Mouse (Mus musculus) cerebellum, adult 11-12 months (tissue): Measurements from ENCODE around the gene Arhgef17.

Experiments
- DNase-seq: peaks from one replicate; pipeline ENCODE4 v3.0.0; 2022

Gene Arhgef17

DNA sequence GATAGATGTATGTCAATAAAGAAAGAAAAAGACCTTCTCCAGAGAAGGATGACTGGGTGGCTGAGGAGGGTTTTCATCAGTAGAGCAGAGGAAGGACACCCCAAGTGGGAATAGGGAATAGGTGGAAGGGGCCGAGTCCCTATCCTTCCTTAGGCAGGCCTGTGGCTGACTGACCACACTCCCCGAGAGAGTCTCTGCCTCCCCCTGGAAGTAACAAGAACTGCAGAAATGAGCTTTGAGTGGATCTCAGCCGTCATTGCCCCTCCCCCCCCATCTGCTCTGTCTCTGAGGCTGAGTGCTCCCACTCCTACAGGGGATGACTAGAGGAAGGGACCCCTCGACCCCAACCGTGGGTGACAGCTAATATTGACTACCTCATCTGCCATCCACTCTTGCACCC, 9.3 kb upstream of the Arhgef17 start:
- DNase-seq, result no peak

DNA sequence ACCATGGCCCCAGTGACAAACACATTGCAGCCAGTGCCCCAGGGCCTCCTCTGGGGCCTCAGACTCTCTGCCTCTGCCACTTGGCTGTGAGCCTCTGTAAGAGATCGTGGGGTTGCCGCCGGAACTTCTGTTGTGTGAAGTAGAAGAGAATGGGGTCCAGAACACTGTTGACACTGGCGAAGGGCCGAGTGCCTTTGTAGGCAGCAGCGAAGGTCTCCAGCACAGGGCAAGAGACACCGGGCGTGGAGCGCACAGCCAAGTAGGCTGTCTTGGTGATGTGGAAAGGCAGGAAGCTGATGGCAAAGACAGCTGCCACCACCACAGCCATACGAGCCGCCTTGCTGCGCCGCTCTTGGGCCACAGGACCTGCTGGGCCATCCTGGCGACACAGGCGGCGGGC, 6.2 kb upstream of the Arhgef17 start:
- no peak for DNase-seq

DNA sequence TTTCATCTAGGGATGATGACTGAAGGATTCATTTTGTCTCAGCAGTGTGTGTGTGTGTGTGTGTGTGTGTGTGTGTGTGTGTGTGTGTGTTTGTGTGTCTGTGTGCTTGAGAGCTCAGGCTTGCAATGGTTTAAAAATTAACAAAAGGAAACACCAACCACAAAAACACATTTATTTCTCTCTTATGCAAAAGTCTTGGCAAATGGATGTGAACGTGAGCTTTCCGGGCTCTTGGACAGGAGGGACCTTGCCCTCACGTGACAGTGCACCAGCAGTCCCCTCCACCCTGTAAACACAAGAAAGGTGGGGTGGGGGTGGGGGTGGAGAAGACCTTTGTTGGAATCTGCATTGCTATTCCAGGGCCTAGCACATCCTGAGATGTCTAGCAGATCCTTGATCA, 5.6 kb upstream of the Arhgef17 start:
- no peak for DNase-seq

DNA sequence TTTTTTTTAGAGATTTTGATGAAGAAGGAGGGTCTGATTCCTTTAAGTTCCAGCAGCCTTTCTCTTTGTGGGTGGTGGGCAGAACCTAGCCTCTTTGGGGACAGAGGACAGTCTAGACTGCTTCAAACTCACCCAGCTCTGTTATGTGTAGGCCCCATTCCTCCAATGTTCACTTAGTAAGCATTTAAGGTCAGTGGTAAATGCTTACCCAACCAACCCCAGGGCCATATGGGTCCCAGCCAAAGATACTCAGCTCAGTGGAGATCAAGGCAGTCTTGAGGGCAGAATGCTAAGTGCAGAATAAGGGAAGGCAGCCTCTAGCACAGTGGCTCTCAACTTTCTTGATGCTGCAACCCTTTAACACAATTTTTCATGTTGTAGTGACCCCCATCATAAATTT, 1.6 kb upstream of the Arhgef17 start:
- no peak for DNase-seq

DNA sequence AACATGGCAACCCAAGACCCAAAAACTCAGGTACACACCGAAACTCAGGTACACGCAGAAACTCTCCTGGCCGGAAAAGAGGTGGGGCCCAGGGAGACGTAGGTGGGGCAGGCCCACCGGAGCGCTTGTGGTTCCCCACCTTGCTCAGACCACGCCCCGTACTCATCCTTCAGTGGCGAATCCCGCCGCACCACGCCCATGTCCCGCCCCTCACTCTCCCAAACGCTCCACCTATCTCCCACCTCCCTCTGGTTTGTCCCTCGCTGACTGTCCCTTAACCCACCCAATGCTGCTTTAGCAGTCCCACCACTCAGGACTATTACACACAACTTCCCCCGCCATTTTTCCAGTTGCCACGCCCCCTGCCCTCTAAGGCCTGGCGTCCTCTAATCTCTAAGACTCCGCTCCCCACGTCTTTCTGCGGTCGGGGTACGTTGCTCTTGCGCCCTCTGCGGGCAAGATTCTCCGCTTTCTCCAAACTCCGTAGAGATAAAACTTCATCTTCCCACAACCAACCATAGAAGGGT, 637 bp upstream of the Arhgef17 start:
- DNase-seq, result no peak

DNA sequence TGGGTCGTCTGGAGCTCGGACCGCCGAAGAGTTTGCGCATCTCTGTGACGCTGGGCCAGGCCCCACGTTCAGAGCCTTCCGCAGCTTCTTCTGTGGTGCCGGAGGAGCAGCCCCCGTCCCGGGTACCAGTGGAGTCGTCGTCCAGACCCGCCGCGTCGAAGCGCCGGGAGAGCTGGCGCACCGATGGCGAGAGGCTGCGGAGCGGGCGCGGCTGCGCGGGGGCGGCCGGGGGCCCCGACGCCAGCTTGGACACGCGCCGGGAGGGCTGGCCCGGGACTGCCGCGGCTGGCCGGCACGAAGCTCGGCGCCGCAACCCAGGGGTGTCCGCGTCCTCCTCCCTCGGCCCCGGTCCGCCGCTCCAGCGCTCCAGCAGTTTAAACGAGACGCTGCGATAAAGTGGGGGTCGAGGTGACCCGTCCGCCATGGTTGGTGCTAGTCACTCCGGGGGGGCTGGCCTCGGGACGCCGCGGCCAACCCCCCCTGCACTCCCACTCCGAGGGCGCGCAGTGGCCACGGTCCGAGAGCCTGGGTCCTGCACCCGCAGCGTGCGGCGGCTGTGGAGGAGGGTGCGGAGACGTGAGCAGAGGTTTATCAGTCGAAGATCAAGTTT, 486 bp downstream of the Arhgef17 start:
- DNase-seq, result no peak

DNA sequence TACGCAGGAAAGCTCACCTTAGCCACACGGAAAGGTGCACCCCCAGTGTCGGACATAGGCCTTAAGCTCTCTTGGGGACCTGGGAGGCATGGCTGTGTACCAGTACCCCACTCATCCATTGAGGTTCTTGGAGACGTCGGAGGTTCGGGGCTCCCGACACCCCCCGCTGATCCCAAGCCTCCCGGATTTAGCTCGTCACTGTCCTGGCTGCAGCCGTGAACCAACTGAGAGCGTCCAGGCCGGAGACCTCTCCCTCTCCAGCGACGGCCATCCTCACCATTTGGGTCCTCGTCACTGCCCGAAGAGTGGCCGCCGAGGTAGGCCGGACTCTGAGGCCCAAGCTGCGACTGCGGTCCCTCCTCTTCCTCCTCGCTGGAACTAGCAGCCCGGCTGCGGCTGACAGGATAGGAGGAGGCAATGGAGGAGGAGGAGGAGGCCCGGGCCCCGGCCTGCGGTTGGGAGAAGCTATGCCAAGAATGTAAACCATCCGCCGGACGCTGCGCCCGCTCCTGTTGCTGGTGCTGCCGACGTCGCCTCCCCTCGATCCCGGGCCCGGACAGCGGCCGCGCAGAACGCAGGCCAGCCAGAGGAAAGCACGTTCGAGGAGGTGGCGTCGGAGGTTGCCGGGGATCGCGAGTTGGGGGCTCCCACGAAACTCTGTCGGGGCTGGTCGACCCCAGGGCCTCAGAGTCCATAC, 1.1 kb downstream of the Arhgef17 start:
- DNase-seq, result no peak

DNA sequence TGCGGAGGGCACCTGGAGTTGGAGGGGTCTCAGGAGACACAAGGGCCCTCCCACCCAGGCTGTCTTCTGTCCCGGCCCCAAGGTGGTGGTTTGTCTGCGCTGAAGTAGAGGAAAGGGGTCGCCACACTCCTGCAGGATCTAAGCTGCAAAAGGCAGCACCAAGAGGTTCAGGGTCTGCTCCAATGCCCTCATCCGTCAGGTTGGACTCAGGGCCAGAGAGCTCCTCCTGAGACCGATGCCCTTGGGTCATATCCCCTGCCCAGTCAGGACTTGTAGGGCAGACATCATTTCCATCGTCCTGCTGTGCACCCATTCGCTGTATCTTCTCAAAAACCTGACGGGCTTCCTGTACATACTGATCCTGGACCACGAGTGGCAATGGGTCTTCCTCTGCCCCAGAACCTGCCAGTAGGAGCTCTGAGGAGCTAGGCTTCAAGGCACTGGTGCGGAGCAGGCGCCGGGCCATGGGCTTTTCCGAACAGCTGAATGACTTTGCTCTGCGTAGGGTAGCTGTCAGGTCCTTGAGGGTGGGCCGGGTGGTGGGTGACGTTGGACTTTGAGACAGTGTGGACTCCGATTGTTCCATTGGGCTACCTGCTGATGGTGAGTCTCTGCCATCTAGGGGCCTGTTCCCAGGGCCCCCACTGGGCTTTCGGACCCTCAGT, 2.1 kb downstream of the Arhgef17 start:
- DNase-seq, result no peak

DNA sequence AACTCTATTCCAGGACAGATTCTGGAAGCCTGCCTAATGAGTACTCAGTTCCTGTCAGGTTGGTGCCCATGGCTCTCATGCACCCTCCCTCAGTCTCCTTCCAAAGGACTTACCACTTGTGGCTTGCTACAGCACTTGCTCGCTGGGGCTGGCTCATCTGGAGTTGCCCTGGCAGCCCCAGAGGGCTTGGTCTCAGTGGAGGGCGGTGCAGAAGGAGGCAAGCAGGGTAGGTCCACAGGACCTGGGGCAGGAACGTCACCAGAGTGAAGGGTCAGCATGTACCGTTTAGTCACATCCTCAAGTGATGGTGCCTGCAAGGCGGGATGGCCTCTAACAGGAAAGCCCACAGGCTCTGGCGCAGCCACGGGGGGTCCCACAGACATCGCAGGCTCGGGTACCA, 3.5 kb downstream of the Arhgef17 start:
- no peak for DNase-seq

DNA sequence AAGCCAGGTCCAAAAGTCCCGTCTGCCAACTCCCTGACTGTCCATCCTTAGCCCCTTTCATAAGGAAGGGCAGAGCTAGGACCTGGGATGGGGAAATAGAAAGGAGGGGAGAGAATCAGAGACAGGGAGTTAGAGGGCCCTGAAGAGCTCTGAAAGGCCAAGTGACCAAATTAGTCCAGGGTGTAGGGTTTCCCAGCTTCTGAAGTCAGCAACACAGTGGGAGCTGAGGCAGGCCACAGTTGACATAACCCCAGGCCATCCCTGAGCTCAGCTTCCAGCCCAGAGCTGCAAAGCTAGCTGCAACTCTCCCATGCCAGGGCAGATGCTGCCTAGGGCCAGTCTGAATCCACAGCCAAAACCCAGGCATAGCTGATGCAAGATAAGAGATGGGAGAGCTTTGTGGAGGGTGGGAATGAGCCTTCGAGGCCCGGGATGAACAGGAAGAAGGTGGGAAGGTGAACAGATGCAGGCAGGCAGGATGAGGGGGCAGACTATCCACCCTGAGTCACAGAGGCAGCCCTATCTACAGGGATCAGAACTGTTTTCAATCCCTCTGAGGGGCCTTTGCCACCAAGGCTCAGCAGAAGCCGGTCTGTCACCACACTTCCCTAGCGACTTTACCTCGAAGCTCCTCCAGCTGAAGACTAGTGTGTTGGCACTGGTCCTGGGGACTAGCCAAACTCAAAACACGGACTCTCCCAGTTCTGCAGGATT, 4.5 kb downstream of the Arhgef17 start:
- no peak for DNase-seq

DNA sequence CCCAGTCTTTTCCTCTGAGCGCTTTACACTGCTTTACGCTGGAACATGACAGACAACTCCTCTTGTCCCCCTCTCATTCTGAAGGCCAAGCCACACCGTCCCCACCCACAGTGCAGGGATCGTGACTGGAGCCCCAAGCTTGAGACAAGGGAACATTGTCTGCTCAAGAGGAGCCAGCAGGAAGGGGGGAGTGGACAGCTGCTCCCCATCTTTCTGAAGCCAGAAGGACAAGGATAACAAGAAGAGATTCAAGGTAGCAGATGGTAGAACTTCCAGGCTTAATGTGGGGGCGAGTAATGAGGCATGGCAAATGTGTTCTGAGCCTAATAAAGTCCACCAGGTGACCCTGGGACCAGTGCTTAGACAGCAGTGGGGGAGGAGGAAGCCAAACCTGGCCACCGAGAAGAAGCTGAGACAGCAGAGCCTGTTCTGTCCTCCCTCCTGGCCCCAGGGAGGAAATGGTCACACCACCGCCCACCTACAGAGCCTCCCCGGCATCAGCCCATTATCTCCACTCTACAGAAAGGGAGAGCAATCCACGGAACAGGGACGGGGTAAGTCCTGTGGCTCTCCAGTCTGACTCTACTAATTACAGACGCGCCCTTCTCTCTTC, 5.5 kb downstream of the Arhgef17 start:
- DNase-seq, result no peak

DNA sequence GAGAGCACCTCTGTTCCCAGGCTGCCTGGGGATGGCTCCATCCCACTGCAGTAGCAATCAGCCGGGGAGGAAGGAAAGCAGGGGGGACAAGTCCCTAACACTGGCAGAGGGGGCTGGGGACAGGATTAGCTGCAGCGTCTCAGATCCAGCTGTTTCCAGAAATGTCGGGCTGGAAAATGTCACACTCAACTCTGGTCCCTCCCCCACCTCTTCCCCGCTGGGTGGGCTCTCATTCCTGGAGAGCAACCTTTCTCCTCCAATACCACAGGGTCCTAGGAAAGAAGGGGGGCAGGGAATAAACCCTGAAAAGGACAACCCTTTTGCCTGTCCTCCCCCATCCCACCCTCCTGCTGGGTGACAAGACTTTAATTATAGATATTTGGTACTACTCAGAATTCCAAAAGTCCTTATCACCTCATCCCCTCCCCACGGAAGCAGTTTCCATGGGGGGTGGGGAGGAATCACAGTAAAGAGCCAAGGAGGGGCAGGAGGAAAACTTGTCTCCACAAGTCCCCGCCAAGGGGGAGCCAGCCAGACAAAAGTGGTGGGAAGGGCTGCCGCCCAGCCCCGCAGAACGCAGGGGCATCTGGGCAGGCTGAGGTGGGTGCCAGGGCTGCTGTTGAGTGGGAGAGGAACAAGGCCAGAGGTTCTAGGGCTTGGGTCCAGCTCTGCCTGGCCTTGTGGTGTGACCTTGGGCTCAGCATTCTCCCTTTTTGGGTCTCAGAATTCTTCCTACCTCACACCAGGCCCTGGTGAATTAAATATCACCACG, 7.0 kb downstream of the Arhgef17 start:
- no peak for DNase-seq

DNA sequence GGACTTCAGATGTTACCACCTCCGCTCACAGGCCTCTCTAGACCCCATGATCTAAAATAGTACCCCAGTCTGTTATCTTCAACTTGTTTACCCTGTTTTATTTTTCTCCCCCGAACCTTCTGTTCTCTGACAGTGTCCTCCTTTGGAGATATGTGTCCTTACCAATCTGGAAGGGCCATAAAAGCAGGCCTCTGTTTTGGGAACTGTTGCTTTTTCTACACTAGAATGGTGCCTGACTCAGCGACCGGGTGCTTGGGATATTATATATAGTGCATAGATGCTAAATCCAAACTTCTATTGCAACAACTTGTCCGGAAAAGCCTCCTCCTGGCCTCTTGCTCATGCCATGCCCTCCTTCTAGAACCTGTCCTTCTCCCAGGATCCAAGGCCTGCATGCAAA, 7.7 kb downstream of the Arhgef17 start:
- DNase-seq, result no peak

DNA sequence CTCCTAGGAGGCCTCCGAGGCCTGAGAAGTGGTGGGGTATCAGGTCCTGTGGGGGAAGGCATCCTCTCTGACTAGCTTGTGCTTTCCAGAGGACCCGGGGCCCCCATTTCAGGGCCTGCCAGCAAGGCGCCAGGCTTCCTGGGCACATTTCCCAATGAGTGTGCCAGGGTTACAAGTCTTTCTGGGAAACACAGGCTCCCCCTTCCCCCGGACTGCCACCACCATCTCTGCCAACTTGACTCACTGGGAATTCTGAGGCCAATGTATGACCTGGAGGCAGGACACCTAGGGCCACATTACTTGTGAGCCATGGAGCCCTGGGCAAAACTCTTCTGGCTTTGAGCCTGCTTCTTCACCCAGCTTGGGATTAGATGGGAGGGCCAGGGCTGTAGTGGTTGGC, 9.0 kb downstream of the Arhgef17 start:
- no peak for DNase-seq

DNA sequence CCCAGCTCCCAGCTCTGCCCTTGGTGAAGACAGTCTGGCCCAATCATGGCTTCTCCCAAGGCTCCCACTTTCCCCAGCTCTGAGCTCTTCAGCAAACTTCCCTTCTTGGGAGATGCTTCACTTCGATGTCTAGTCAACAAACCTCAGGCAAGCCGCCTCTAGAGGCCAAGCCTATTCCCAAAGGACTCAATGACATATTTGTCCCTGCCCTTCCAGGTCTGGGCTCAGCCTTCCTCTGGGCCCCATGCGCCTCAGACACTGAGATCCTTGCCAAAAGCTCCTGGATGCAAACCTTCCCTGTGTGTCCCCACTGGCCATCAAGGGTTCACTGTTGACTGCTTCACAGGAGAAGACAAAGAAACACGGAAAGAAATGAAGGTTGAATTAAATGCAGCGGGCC, 10.6 kb downstream of the Arhgef17 start:
- no peak for DNase-seq

DNA sequence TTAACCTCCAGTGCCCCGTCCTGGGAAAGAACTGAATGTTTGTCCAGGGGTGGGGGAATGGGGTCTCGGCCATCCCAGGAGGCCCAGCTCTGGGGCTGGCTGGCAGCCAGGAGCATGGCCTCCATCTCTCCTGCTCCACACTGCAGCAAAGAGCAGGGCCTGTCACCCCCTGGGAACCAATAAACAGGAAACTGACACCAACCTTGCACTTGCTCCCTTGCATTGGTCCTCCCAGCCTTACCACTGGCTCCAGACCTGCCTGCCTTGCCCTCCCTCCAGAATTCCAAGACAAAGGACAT, 12.1 kb downstream of the Arhgef17 start:
- no peak for DNase-seq

DNA sequence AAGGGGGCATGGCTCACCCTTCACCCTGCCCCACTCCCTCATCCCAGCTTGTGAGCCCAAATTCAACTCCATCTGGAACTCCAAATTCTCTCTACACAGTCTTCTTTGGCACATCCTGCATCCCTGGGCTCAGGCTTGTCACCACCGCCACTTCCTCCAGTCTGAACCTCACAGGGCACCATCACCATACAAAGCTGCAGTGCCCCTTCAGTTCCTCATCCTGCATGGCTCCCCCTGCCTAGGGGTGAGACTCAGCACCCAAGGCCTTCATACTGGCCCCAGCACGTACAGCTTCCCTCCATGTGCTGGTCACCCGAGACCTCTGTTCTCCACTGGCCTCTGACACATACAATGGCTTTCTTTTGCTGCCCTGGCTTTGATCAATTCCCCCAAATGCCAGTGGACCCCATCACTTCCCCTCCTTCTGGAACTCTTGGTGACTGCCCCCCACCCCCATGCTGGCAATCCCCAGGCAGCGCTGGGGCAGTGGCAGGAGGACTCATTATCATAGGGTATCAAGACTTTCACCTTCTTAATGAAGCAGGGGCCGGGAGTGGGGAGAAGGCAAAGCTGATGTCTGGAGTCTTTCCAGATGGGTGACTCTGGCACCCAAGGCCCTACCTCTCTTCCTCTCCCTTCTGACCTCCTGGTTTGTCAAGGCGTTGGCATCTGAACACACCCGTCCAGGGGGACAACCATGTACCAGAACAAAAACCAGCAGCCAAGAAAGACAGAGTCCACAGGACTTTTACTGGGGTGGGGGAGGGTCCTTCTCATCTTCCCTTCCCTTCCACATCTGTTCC, 12.7 kb downstream of the Arhgef17 start:
- DNase-seq, result no peak

DNA sequence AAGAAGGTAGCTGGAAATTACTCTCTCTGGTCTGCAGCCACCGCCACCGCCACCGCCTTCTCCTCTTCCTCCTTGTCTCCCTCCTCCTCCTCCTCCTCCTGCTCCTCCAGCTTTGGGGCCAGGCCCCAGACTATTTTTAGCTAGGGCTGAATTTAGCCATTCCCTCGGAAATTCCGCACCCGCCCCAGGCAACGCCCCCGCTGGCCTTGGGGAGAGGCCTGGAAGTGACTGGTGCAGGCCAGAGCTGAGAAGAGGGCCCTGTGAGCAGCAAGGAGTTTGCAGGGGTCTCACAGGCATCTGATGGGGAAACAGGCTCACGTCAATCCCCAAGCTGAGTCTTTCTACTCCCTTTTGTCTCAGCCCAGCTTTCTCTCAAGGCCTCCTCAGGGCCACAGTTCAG, 13.7 kb downstream of the Arhgef17 start:
- DNase-seq, result no peak

DNA sequence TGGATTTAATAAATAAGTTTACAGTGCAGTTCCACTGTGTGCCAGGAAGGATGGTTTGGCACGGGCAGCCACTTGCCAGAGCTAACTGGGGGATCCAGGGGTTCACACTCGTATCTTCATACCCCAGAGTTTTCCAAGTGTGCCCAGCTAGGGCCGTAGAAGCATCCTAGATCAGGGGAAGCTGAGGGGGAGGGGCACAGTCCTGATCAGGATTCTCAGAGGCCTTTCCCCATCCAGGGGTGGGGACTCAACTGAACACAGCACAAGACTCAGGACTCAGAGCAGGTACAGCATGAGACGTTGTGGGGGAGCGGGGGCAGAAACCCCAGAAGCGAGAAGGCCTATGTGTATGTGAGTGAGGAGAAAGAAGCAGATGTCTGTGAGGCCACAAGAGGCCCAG, 14.2 kb downstream of the Arhgef17 start:
- no peak for DNase-seq

DNA sequence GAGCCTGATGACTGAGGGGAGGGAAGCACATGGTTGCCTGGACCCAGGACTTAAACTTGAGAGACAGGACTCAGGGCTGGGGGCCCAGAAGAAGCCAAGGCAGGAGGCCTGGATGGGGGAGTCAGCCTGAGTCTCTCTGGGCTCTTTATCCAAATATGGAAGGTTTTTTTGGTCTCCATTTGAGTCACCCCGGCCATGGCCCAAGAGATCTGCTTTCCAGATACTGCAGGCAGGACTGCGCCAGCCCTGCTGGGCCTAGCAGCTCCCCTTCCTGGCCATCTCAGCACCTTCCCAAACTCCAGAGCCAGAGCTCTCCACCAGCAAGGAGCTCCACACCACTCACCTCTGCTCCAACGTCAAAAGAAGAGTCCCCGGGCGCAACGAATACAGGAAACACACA, 15.4 kb downstream of the Arhgef17 start:
- DNase-seq, result no peak

DNA sequence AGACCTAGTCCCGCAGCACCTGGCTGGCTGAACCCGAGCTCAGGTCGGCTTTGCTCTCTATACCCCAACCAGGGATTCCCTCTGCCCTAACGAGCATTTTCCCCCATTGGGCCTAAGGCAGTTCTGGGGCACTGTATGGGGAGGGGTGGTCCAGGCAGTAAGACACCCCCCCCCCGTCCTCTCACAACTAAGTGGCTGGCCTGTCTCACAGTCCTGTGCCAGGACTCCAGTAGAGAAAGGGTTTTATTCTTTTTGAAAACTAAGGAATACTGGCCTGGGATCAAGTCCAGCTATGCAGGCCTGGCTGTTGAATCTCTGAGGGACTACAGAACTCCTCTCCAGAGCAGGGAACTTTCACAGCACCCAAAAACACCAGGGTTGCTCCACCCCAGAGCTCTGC, 16.7 kb downstream of the Arhgef17 start:
- no peak for DNase-seq

DNA sequence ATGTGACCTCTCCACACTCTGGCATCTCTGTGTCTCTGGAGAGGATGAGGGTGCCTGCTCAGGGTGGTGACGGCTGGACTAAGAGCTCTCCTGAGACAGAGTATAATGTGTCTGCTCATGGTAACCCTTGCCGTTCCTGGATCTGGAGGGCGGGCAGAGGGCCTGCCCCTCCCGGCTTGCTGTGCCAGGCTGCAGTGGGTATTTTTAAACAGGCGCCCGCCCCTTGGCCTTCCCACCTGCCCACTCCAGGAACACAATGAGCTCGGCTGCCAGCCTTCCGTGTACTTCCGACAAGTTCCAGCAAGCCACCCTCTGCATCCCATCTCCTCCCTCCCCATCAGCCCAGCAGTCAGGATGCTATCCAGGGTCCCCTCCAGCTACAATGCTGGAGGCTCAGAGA, 20.1 kb downstream of the Arhgef17 start:
- DNase-seq, result no peak
